Mouse (Mus musculus) small intestine, adult 2 months (tissue): ENCODE results near the gene Ethe1.

ENCODE experiments used
- CTCF ChIP-seq: fragments of 200-500 bp; IDR thresholded peaks from 2 replicates; pipeline ENCODE4 v1.5.1; 2012; ENCODE audit warnings: low read depth, mild to moderate bottlenecking, control low read depth, inconsistent platforms, low read length, moderate library complexity, mixed read lengths; ENCODE audit not compliant: insufficient replicate concordance, insufficient read length; ENCODE audit errors: extremely low read depth
- POLR2A ChIP-seq: fragments of 200-500 bp; IDR thresholded peaks from 2 replicates; pipeline ENCODE4 v1.6.1; 2012; ENCODE audit warnings: low read depth, mild to moderate bottlenecking, control low read depth, inconsistent platforms, low read length, moderate library complexity

- TF ChIP-seq POLR2A (peak; percentile 94; the same call in 1 of the 2 replicates), CTCF (no peak)
These were observed 23.6 kb downstream of the Ethe1 start for GRCm38 (mm10) chr7:24610879-24611494.
